Mouse (Mus musculus): ENCODE results near the gene Creb3l1. TPM values are rescaled to one million over a fixed set of nuclear protein-coding genes. Genes with fewer than 3 reads are reported as not detected.
A peak's percentile ranks its signal among the peaks of the same experiment; 100 is the strongest.

Gene Creb3l1
- total RNA-seq (2014; rRNA removed; ENCODE audit: low replicate concordance) (3.8 and 6.7 TPM in 2 replicates), polyA plus RNA-seq (2015; fragmentation: Nextera tagmentation; extraction: Ambion mirVana) (4.1 and 4.2 TPM in 2 replicates)

GRCm38 (mm10) chr2:92024274-92024672 lies at the start of gene Creb3l1:
Creb3l1 (minus strand) TSS chr2:92024502.
- Histone ChIP-seq H3K4me2 (ENCODE audit: low read depth, low read length) (peak within 1 kb of the TSS; percentile 98), H3K27ac (ENCODE audit: low read depth) (peak within 1 kb of the TSS; percentile 70), H3K27me3 (ENCODE audit: control insufficient read depth, insufficient read depth, low read length) (peaks cover 3% of the 10 kb centered on the region; the same call in 1 of the 2 replicates), H3K4me1 (ENCODE audit: control insufficient read depth, insufficient read depth) (peaks cover 8% of the 10 kb centered on the region), H3K9ac (replicated peaks; ENCODE audit: low read depth, low read length) (peak within 1 kb of the TSS; percentile 72), H3K36me3 (replicated peaks; ENCODE audit: control insufficient read depth, insufficient read depth, low read length) (no peaks in the 10 kb centered on the region), H3K9me3 (replicated peaks; ENCODE audit: control insufficient read depth, low read length) (no peaks in the 10 kb centered on the region), H3K4me3 (ENCODE audit: low read depth, low read length) (peak within 1 kb of the TSS; percentile 76)
- TF ChIP-seq CTCF (IDR thresholded peaks at IDR 0.05; ENCODE audit: low read depth) (no peak), EP300 (IDR thresholded peaks at IDR 0.05; ENCODE audit: low read depth) (no peak)
- ATAC-seq (ENCODE audit: insufficient read depth, low read depth) (peak; percentile 27; the same call in 1 of the 2 replicates), DNase-seq (ENCODE audit: low spot score) (peak; percentile 65)
- under 1% methylated on average over 24 of the region's 27 CpGs for WGBS

- no peak for ATAC-seq (ENCODE audit: insufficient read depth, low read depth)
- Histone ChIP-seq H3K4me2 (ENCODE audit: low read depth, low read length) (no peak overlapping the region), H3K27me3 (ENCODE audit: control insufficient read depth, insufficient read depth, low read length) (no peaks in the 10 kb centered on the region), H3K4me1 (ENCODE audit: control insufficient read depth, insufficient read depth) (no peaks in the 10 kb centered on the region), H3K27ac (ENCODE audit: low read depth) (no peak overlapping the region), H3K4me3 (ENCODE audit: low read depth, low read length) (no peak overlapping the region), H3K36me3 (replicated peaks; ENCODE audit: control insufficient read depth, insufficient read depth, low read length) (no peaks in the 10 kb centered on the region), H3K9ac (replicated peaks; ENCODE audit: low read depth, low read length) (no peak overlapping the region), H3K9me3 (replicated peaks; ENCODE audit: control insufficient read depth, low read length) (no peaks in the 10 kb centered on the region)
- TF ChIP-seq CTCF (IDR thresholded peaks at IDR 0.05; ENCODE audit: low read depth) (no peak), EP300 (IDR thresholded peaks at IDR 0.05; ENCODE audit: low read depth) (no peak)
- no peak for DNase-seq (ENCODE audit: low spot score)
- WGBS = 76% methylated on average over 4 of the region's 4 CpGs
Measured at GRCm38 (mm10) chr2:92071143-92071542, 46.8 kb upstream of the Creb3l1 start.

- Histone ChIP-seq H3K4me1 (ENCODE audit: control insufficient read depth, insufficient read depth) (no peaks in the 10 kb centered on the region), H3K9ac (replicated peaks; ENCODE audit: low read depth, low read length) (no peak overlapping the region), H3K27me3 (ENCODE audit: control insufficient read depth, insufficient read depth, low read length) (no peaks in the 10 kb centered on the region), H3K4me3 (ENCODE audit: low read depth, low read length) (no peak overlapping the region), H3K4me2 (ENCODE audit: low read depth, low read length) (no peak overlapping the region), H3K9me3 (replicated peaks; ENCODE audit: control insufficient read depth, low read length) (no peaks in the 10 kb centered on the region), H3K36me3 (replicated peaks; ENCODE audit: control insufficient read depth, insufficient read depth, low read length) (no peaks in the 10 kb centered on the region), H3K27ac (ENCODE audit: low read depth) (no peak overlapping the region)
- DNase-seq (ENCODE audit: low spot score) (no peak), ATAC-seq (ENCODE audit: insufficient read depth, low read depth) (no peak)
- TF ChIP-seq CTCF (IDR thresholded peaks at IDR 0.05; ENCODE audit: low read depth) (no peak), EP300 (IDR thresholded peaks at IDR 0.05; ENCODE audit: low read depth) (no peak)
- WGBS = 66% methylated on average over 5 of the region's 5 CpGs
Measured at GRCm38 (mm10) chr2:92069630-92070029, 45.3 kb upstream of the Creb3l1 start.

GRCm38 (mm10) chr2:92067600-92067999 lies 43.3 kb upstream of the Creb3l1 start:
- no peaks in the 10 kb centered on the region for H3K27me3 ChIP-seq (ENCODE audit: control insufficient read depth, insufficient read depth, low read length)
- H3K9me3 ChIP-seq (replicated peaks; ENCODE audit: control insufficient read depth, low read length) = no peaks in the 10 kb centered on the region
- 56% methylated on average over 3 of the region's 3 CpGs for WGBS
- no peak overlapping the region for H3K4me3 ChIP-seq (ENCODE audit: low read depth, low read length)
- DNase-seq (ENCODE audit: low spot score) (no peak), ATAC-seq (ENCODE audit: insufficient read depth, low read depth) (no peak)
- TF ChIP-seq CTCF (IDR thresholded peaks at IDR 0.05; ENCODE audit: low read depth) = no peak
- TF ChIP-seq EP300 (IDR thresholded peaks at IDR 0.05; ENCODE audit: low read depth) = no peak
- no peak overlapping the region for H3K9ac ChIP-seq (replicated peaks; ENCODE audit: low read depth, low read length)
- H3K4me2 ChIP-seq (ENCODE audit: low read depth, low read length) = no peak overlapping the region
- no peaks in the 10 kb centered on the region for H3K4me1 ChIP-seq (ENCODE audit: control insufficient read depth, insufficient read depth)
- no peaks in the 10 kb centered on the region for H3K36me3 ChIP-seq (replicated peaks; ENCODE audit: control insufficient read depth, insufficient read depth, low read length)
- no peak overlapping the region for H3K27ac ChIP-seq (ENCODE audit: low read depth)

- ATAC-seq (ENCODE audit: insufficient read depth, low read depth) (no peak), DNase-seq (ENCODE audit: low spot score) (no peak)
- Histone ChIP-seq H3K27me3 (ENCODE audit: control insufficient read depth, insufficient read depth, low read length) (no peaks in the 10 kb centered on the region), H3K4me3 (ENCODE audit: low read depth, low read length) (no peak overlapping the region), H3K9ac (replicated peaks; ENCODE audit: low read depth, low read length) (no peak overlapping the region), H3K4me2 (ENCODE audit: low read depth, low read length) (no peak overlapping the region), H3K27ac (ENCODE audit: low read depth) (no peak overlapping the region), H3K4me1 (ENCODE audit: control insufficient read depth, insufficient read depth) (no peaks in the 10 kb centered on the region), H3K36me3 (replicated peaks; ENCODE audit: control insufficient read depth, insufficient read depth, low read length) (no peaks in the 10 kb centered on the region), H3K9me3 (replicated peaks; ENCODE audit: control insufficient read depth, low read length) (no peaks in the 10 kb centered on the region)
- 57% methylated on average over 1 of the region's 1 CpGs for WGBS
- no peak for TF ChIP-seq EP300 (IDR thresholded peaks at IDR 0.05; ENCODE audit: low read depth)
Measured at GRCm38 (mm10) chr2:92066899-92067298, 42.6 kb upstream of the Creb3l1 start.

GRCm38 (mm10) chr2:92065938-92066337 lies 41.6 kb upstream of the Creb3l1 start:
- 62% methylated on average over 6 of the region's 6 CpGs for WGBS
- Histone ChIP-seq H3K9me3 (replicated peaks; ENCODE audit: control insufficient read depth, low read length) (no peaks in the 10 kb centered on the region), H3K27me3 (ENCODE audit: control insufficient read depth, insufficient read depth, low read length) (peaks cover 1% of the 10 kb centered on the region; the same call in 1 of the 2 replicates), H3K9ac (replicated peaks; ENCODE audit: low read depth, low read length) (no peak overlapping the region), H3K4me1 (ENCODE audit: control insufficient read depth, insufficient read depth) (no peaks in the 10 kb centered on the region), H3K27ac (ENCODE audit: low read depth) (no peak overlapping the region), H3K4me2 (ENCODE audit: low read depth, low read length) (no peak overlapping the region), H3K36me3 (replicated peaks; ENCODE audit: control insufficient read depth, insufficient read depth, low read length) (no peaks in the 10 kb centered on the region), H3K4me3 (ENCODE audit: low read depth, low read length) (no peak overlapping the region)
- no peak for ATAC-seq (ENCODE audit: insufficient read depth, low read depth)
- no peak for TF ChIP-seq EP300 (IDR thresholded peaks at IDR 0.05; ENCODE audit: low read depth)
- no peak for TF ChIP-seq CTCF (IDR thresholded peaks at IDR 0.05; ENCODE audit: low read depth)
- no peak for DNase-seq (ENCODE audit: low spot score)

Data from heart, postnatal 0 days (tissue).